Mouse (Mus musculus): ENCODE measurements around the gene Bcap31. TPM values are rescaled to one million over a fixed set of nuclear protein-coding genes. Genes with fewer than 3 reads are reported as not detected.
"Not testable (repeated sequence)": the region's sequence is repeated elsewhere in the genome, so short reads cannot be mapped to it uniquely, and the experiment has no call there.

Bcap31 gene
- 100 to 1,000 TPM in 1 of 4 experiments, 10 to 100 TPM in 3; 91.3 to 100 (median 95.9) TPM for total RNA-seq (2022)

DNA sequence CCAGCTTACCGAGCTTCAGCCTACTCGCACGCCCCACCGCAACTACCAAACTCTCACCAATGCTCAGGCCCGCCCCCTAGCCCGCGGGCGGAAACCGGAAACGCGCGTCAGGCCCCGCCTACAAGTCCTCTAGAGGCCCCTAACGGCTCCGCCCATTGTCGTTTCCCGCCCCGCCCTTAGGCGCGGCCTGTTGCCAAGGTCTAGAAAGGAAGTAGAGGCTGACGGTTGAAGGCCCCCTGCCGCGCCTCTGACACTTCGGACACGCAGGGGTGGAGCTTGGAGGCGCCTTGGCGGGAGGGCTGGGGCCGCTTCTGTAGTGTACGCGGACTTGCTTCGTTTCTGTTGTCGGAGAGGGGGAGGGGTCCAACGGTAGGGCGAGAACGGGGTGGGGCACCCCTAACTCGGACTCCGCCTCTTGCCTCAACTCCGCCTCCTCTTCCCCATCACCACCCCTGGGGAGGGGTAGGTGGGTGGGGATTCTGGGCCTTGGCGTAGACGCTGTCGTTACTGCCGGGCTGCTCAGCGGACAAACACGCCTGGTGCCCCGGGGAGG lies at the start of gene Bcap31, which contains the start of gene Abcd1:
Gene Bcap31 (minus strand): TSS at position 67 of the 553 bp plus-strand sequence.
Gene Abcd1 (plus strand): TSS at position 489 of the 553 bp plus-strand sequence.
- peak; percentile 79 to 92 for DNase-seq (ENCODE audit: low spot score in 2 of 2)

DNA sequence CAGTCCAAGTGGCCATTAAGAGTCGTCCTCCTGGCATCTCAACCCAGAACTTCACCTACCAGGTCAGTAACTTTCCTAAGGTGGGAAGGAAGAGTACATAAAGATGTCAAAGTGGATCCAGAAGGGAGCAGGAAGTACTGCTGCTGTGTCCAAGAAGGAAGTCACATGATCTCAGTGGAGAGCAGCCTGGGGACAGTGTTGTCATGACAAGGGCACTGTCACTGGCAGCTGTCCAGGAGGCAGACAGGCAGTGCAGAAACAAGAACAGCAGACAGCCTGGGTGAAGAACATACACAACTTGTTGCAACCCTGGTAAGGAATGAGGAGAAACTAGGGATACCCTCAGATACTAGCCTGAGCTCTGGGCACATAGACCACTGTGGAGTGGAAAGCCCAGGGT lies 49.3 kb upstream of the Bcap31 start:
- DNase-seq (ENCODE audit: low spot score in 2 of 2) = no peak

DNA sequence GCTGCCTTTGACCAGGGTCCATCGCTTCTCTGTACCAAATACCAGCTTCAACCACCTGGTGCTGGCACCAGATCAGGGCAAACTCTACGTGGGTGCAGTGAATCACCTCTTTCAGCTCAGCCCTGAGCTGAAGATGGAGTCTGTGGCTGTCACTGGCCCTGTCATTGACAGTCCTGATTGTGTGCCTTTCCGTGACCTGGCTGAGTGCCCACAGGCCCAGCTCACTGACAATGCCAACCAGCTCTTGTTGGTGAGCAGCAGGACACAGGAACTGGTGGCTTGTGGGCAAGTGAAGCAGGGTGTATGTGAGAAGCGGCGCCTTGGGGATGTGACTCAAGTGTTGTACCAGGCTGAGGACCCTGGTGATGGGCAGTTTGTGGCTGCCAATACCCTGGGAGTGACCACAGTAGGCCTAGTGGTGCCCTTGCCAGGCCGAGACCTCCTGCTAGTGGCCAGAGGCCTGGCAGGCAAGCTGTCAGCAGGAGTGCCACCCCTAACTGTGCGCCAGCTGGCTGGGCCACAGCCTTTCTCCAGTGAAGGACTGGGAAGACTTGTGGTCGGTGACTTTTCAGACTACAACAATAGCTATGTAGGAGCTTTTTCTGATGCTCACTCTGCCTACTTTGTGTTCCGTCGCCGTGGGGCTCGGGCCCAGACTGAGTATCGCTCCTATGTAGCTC lies 42.8 kb upstream of the Bcap31 start:
- peak in 1 of 2 experiments; percentile 44 for DNase-seq (ENCODE audit: low spot score in 2 of 2)

DNA sequence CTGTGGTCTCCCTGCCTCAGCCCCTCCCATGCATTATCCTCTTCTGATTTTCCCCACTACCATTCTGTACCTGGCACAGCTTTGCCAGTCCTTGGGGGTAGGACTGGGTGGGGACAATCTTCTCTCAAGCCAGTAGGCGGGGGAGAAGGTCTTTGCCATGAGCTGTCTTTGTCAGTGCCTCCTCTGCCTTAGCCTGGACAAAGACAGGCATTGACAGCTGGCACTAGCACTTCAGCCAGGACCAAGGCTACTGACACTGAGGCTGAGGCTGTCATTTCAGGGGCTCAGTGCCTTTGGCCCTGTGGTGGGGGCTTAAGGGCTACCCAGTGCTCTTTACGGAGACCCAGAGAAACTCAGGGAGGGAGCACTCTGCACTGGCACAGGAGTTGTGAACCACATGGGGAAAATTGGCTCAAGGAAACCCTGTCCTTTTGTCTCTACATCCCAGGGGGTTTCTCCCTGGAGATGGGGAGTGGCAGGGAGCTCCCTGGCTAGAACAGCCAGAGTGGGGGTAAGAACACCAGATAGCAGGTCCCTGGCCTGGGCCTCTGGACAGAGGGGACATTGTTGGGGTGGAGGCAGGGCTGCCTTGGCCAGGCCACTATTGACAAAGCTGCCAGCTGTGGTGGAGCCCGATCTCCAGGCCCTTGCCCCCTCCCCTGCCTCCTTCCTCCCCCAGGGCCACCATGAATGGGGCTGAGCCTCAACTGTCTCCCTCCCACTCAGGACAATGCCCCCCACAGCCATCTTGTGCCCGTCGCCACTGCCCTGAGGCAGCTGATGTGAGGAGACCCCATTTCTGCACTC lies 40.6 kb upstream of the Bcap31 start, which contains the start of gene Plxnb3:
Gene Plxnb3 (plus strand): TSS at position 757 of the 807 bp plus-strand sequence.
- peak in 1 of 2 experiments; percentile 42 for DNase-seq (ENCODE audit: low spot score in 2 of 2)

DNA sequence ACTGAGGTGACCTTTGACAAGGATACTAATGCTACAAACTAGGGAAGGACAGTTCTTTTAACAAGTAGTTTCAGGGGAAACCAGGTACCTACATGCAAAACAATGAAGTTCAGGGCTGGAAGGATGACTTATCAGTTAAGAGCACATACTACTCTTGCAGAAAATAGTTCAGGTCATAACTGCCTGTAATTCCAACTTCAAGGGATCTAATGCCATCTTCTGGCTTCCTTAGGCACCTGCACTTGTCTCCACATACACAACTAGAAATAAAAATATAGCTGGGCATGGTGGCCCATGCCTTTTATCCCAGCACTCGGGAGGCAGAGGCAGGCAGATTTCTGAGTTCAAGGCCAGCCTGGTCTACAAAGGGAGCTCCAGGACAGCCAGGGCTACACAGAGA lies 33.0 kb upstream of the Bcap31 start:
- no peak for DNase-seq (ENCODE audit: low spot score in 2 of 2)

DNA sequence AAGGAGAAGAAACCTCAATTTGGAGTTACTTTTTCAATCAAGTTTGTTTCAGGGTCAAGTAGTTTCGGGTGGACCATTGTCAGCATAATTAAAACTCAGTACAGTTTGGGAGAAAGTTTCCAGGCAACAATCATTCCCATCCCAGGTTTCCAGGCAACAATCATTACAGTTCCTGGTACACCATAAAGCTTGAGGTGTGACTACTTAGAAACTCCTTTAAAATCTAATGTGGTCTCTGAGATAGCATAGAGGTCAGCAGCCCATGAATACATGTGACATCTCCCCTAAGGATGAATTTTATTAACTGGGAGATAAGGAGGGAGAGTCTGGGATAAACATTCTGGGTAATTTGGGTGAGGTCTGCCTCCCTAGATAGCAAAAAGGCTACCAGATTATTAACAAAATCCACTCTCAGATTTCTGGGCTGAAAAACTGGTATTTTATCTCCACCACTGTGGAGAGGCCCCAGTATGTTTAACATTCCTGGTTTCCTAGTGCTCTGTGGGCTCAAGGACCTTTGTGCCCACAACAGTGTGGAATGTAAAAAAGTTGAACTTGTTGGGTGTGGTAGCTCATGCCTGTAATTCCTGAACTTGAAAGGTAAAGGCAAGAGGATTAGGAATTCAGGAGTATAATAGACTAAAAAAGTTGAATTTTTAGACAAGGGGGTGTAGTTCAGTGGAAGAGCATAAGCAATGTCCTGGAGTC lies 29.0 kb upstream of the Bcap31 start:
- DNase-seq (ENCODE audit: low spot score in 2 of 2) = no peak

DNA sequence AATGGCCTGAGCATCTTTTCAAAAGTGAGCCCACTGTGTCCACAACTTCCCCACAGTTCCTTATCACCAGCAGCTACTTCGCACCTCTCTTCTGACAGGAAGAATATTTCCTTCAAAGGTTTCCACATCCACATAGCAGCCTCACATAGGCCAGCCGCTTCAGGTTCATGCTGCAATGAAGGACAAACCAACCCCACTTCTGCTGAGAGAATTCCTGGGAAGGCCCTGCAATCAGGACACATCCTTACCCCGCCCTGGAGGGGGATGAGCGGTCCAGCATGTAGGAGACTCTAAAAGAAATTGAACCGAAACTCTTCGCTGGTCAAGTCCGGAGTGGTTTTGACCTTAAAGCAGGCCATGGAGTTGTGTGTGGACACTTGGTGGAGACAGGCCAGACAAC lies 23.9 kb upstream of the Bcap31 start:
- not testable (repeated sequence) for DNase-seq (ENCODE audit: low spot score in 2 of 2)

DNA sequence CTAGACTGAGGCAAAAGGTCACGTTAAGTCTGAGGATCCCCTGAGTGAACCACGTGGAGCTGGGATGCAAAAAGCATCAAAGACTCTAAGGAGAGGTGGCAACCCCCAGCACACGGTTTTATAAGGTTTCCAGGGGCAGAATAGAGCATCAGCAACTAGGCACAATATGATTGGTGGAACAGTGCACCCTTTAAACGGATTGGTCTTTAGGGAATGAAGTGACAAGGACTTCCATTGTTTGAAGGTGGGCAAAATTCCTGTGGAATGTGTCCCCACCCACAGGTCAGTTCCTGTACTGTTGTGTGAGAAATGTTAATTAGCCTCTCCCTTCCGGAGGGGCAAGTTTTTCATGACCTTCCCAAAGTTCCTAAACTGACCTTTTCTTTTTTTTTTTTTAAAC lies 23.2 kb upstream of the Bcap31 start:
- no peak for DNase-seq (ENCODE audit: low spot score in 2 of 2)

DNA sequence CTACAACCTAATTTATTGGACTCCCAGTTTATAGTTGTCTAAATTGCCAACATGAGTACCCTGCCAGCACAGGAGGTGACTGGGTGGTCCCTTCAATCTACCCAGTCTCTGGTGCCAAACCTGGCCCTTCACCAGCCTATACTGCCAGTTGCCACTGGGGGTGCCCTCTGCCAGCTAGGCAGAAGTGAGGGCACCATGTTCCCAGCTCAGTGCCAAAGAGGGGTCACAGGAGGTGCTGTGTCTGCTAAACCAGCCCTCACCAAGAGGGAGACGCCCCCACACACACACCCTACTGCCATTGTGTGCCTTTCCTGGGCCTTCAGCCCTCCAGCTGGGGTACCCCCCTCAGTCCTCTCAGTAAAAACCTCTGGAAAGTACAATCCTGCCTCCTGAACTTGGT lies 22.2 kb upstream of the Bcap31 start:
- no peak for DNase-seq (ENCODE audit: low spot score in 2 of 2)

DNA sequence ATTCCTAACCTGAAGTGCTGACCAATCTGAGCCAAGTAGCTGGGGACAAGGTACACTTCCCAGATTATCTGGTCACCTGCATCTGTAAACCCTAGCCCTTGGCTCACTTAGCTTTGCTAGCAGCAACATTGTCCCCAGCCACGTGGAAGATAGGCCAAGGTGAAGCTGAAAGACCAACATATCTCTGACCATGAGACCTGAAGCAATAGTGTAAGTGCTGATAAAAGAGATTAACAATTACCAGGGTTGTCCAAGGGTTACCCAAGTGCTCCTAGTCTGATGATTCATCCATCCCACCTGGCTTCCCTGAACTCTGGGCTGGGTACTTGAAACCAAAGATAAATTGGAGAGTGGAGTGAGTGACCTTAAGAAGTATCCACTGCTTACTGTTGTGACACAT lies 14.9 kb upstream of the Bcap31 start:
- no peak for DNase-seq (ENCODE audit: low spot score in 2 of 2)

DNA sequence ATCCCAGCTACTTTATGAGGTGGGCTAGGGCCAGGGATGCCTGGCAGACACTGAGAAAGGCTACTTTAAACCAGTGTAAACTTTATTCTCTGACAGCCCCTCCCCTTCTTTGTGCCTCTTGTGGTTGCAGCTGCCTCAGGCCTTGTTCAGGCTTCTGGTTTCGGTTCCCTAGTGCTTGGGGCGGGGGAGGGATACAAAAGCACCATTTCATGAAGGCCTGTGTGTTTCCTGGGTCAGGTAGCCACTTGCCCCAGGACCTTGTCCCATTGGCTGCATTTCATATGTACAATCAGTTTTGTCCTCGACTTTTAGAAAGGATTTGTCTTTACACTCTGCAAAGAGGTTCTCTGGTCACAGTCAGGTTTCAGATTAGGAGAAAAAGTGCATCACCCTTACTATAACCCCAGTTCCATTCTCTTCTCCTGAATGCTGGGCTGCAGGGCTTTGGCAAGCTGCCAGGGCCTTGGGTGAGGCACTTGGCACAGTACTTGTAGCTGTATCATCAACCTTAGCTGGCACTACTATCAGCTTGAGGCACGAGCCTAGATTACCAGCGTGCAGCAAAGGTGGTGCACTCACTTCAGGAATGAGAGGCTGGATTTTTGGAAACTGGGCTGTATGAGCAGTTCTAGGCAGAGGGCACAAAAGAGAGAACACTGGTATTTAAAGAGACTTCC lies 2.8 kb upstream of the Bcap31 start:
- DNase-seq (ENCODE audit: low spot score in 2 of 2) = no peak

DNA sequence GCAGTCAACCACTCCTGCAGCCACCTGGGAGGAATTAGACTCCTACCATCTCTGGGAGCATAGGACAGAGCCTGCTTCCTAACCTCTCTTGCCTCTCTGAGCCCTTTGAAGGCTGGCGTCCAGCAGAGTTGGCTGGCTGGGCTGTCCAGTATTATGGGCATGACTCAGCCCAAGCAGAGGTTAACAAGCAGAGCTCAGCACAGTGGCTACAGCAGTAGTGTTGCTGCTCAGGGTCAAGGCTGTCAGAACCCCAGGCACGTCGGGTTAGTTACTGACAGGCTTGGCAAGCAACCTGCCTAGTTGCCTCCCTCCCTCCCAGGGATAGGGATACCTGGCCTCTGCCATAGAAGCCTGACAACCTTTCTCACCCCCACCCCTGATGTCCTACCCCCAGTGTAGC lies 2.3 kb upstream of the Bcap31 start:
- DNase-seq (ENCODE audit: low spot score in 2 of 2) = no peak

DNA sequence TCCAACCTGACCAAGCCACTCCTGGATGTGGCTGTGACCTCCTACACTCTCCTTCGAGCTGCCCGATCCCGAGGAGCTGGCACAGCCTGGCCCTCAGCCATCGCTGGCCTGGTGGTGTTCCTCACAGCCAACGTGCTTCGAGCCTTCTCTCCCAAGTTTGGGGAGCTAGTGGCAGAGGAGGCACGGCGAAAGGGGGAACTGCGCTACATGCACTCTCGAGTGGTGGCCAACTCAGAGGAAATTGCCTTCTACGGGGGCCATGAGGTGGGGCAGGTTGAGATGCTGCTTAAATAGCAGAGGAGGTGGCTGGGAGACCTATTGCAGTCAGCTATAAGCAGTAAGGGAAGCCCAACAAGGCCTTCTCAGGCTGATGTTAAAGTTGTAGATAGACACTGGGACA lies 1.7 kb upstream of the Bcap31 start:
- peak in 1 of 2 experiments; percentile 2 for DNase-seq (ENCODE audit: low spot score in 2 of 2)

DNA sequence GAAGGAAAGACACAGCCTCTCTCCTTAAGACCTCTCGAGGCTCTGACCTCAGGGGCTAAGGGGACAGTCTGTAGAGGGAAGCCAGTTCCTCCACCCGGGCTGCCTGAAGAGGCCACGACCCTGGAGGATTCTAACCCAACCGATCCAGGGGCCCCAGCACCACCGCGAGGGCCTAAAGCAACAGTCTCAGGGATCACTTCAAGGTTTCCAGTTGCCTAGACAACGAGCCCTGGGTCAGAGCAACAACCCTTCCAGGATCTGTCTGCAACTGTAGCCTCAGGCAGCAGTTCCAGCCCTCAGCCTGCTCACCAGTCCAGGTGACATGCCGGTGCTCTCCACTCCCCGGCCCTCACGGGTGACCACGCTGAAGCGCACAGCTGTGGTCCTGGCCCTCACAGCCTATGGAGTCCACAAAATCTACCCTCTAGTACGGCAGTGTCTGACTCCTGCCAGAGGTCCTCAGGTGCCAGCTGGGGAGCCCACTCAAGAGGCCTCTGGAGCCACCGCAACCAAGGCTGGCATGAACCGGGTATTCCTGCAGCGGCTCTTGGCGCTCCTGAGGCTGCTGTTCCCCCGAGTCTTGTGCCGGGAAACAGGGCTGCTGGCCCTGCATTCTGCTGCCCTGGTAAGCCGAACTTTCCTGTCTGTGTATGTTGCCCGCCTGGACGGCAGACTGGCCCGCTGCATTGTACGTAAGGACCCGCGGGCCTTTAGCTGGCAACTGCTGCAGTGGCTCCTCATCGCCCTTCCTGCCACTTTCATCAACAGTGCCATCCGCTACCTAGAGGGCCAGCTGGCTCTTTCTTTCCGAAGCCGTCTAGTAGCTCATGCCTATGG lies 952 bp upstream of the Bcap31 start:
- DNase-seq (ENCODE audit: low spot score in 2 of 2) = peak in 1 of 2 experiments; percentile 9

DNA sequence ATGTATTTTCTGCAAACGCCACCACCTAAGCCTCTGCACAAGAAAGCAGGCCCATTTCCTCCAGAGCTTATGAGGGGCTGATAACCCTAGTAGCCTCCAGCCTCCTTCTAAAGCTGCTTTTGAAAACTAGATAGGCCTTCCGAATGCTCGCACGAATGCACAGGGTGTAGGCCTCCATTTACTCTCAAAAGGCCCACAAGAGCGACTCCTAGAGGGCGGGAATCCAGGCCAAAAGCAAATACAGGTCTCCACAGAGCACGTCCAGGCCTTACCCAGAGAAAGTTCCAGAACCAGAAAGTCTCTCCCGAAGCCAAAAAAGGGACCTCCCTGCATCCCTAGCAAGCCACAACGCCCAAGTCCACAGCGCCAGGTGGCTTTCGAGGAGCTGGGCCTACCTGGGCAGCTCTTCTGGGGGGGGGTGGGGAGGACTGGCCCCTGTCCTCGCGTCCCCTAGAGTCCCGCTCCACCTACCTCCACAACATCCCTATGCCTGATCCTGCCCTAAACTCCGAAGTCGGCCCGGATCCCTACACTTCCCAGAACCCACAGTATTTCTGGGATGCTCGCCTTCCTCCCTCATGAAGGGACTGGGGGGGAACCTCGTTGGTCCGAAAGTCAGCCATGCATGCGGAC lies 383 bp downstream of the Bcap31 start:
- DNase-seq (ENCODE audit: low spot score in 2 of 2) = no peak

DNA sequence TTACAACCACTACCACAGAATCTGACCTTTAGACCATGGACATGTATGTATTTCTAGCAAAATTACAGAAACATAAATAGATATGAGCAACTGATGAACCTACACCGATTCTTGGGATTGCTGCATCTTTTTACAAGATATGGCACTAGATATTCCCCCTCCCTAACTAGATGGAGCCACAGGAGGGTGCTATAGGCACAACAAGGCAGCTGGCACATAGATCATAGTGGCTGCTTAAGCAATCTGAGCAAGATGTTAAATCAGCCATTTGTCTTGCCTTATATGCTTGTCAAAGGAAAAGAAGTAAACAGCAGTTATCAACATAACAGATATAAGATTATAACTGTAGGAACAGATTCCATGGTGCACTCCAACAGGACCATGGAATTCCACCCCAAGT lies 15.5 kb downstream of the Bcap31 start:
- no peak for DNase-seq (ENCODE audit: low spot score in 2 of 2)

DNA sequence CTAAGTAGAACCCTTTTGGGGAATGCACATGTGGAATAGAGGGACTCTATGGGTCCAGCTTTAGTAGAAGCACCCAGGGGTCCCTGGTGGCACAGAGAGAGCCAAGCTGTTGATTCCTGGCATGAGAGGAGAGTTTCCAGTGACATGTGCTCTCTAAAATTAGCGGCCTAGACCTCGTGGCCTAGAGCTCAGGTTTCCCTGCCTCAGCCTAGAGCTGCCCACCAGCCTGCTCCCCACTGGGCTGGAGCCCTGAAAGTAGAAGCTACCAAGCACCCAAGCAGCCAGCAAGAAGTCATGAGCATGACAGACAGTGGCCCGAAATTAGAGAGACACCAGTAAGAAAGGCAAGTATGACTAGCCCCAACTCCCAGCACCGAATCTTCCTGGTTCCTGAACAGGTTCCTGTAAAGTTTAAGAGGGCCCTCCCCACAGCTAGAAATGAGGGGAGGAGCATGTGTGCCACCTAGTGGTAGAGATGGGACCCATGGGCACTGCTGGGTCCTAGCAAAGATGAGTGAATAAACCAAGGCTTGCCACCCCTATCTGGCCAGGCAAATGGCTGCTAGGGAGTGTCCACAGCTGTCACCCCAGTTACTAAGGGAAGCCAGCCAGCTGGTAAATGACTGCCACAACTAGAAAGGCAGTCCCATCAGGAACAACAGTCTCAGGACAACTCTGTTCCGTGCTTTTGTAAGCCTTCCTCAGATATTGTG lies 24.9 kb downstream of the Bcap31 start:
- no peak for DNase-seq (ENCODE audit: low spot score in 2 of 2)

DNA sequence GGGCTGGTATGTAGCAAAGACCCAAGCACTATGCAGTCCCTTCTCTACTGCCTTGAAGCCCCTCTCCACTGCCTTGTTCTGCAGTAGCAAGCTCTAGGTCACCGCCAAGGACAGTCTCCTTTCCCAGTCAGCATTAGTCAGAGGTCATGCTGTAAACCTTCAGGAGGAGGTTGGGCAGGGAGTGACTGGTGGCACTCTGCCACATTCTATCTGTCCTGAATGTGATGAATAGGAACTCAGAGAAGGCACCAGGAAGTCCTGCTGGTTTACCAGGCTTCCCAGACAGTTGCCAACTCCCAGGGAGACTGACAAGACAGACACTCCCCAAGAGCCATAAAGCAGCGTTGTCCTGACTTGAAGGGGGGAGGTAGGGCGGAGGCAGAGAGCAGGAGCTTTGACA lies 30.3 kb downstream of the Bcap31 start:
- no peak for DNase-seq (ENCODE audit: low spot score in 2 of 2)

DNA sequence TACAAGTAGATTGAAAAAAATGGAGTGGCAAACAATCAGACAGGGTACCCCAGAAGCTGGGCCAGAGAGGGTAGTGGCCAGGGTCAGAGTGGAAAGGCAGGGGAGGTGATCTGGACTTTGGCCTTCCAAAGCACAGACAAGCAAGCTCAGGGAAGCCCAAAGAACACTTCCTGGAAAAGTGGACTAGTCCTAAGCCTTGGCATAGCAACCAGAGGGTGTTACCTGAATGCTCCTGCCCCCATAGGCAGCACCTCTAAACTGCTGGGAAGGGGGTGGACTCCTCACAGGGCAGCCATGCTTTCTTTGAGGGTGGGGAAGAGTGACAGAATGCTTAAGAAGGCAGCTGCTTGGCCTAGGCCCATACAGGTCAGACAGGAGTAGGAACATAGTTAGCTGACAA lies 31.0 kb downstream of the Bcap31 start:
- DNase-seq (ENCODE audit: low spot score in 2 of 2) = no peak

All from left cerebral cortex, adult 8-10 months (tissue).